Mouse (Mus musculus) CH12.LX (cell line): ENCODE measurements around the gene Chd1. TPM values are rescaled to one million over a fixed set of nuclear protein-coding genes. Genes with fewer than 3 reads are reported as not detected.

ENCODE experiments used
- DNase-seq: peaks from one replicate; pipeline ENCODE4 v3.0.0-alpha.2; 2013; ENCODE audit errors: extremely low read depth
- H3K27ac ChIP-seq: 2 replicates; pipeline ENCODE4 v1.5.1; 2012; ENCODE audit warnings: low read depth, mild to moderate bottlenecking, control low read depth, moderate library complexity; ENCODE audit not compliant: insufficient read depth
- H3K27me3 ChIP-seq: replicated peaks from 2 replicates; pipeline ENCODE3; 2012; ENCODE audit warnings: inconsistent platforms
- H3K36me3 ChIP-seq, 2 experiments: replicated peaks in 1 of 2; 2 replicates each; pipeline versions ENCODE3 to v1.6.1; 2012; ENCODE audit warnings: inconsistent platforms in 1 of 2, low read length in 1 of 2, mild to moderate bottlenecking in 1 of 2, mixed read lengths in 1 of 2, moderate library complexity in 1 of 2; ENCODE audit not compliant: control insufficient read depth in 1 of 2, insufficient read depth in 1 of 2
- H3K4me1 ChIP-seq, 2 experiments: 2 replicates each; pipeline ENCODE4 v1.6.1; 2012; ENCODE audit warnings: inconsistent platforms in 1 of 2, moderate library complexity in 1 of 2; ENCODE audit not compliant: insufficient read depth in 2 of 2, control insufficient read depth in 1 of 2
- H3K4me2 ChIP-seq: 2 replicates; pipeline ENCODE4 v1.6.1; 2012; ENCODE audit warnings: low read depth, mild to moderate bottlenecking, control low read depth; ENCODE audit not compliant: poor library complexity, insufficient read depth, severe bottlenecking
- H3K4me3 ChIP-seq, 3 experiments: fragments of 150-350 bp in 1 of 3; sonication (generic) in 1 of 3; replicated peaks in 1 of 3; 2 replicates each; pipeline versions ENCODE3 to v1.5.1; 2011 to 2012; ENCODE audit warnings: low read depth in 2 of 3, low read length in 2 of 3, mild to moderate bottlenecking in 2 of 3, moderate library complexity in 2 of 3, control low read depth in 1 of 3, improper control_type of control experiment in 1 of 3, inconsistent platforms in 1 of 3, mixed read lengths in 1 of 3; ENCODE audit not compliant: poor library complexity in 1 of 3
- H3K79me2 ChIP-seq: replicated peaks from 2 replicates; pipeline ENCODE4 v1.6.1; 2012; ENCODE audit warnings: mild to moderate bottlenecking, moderate library complexity; ENCODE audit not compliant: control insufficient read depth, poor library complexity, insufficient read depth, severe bottlenecking; ENCODE audit errors: extremely low read depth
- H3K9ac ChIP-seq: 2 replicates; pipeline ENCODE4 v1.6.1; 2012; ENCODE audit warnings: low read depth, mild to moderate bottlenecking, control low read depth, moderate library complexity; ENCODE audit not compliant: insufficient read depth
- H3K9me3 ChIP-seq: replicated peaks from 2 replicates; pipeline ENCODE3; 2012; ENCODE audit warnings: low read length, inconsistent platforms, mixed read lengths
- BHLHE40 ChIP-seq: IDR thresholded peaks from 2 replicates; pipeline ENCODE4 v1.6.1; 2011; ENCODE audit warnings: mild to moderate bottlenecking, low read depth, low read length, improper control_type of control experiment
- CHD1 ChIP-seq: IDR thresholded peaks from 2 replicates; pipeline ENCODE4 v1.6.1; 2012; ENCODE audit warnings: low read depth, low read length, improper control_type of control experiment, inconsistent platforms
- CHD2 ChIP-seq: IDR thresholded peaks from 2 replicates; pipeline ENCODE4 v1.6.1; 2011; ENCODE audit warnings: low read length, improper control_type of control experiment
- ELF1 ChIP-seq: IDR thresholded peaks from 2 replicates; pipeline ENCODE4 v1.6.1; 2014; ENCODE audit warnings: low read depth, mild to moderate bottlenecking, inconsistent platforms, low read length, improper control_type of control experiment
- EP300 ChIP-seq: IDR thresholded peaks from 2 replicates; pipeline ENCODE4 v1.6.1; 2011; ENCODE audit warnings: low read length, improper control_type of control experiment
- ETS1 ChIP-seq: conservative IDR thresholded peaks from 2 replicates; pipeline ENCODE4 v1.6.1; 2012; ENCODE audit warnings: low read depth, mild to moderate bottlenecking, inconsistent platforms, low read length, improper control_type of control experiment, moderate library complexity
- IRF4 ChIP-seq: IDR thresholded peaks from 2 replicates; pipeline ENCODE4 v1.6.1; 2014; ENCODE audit warnings: low read depth, mild to moderate bottlenecking, inconsistent platforms, low read length, improper control_type of control experiment
- JUN ChIP-seq: IDR thresholded peaks from 2 replicates; pipeline ENCODE4 v1.6.1; 2011; ENCODE audit warnings: low read depth, mild to moderate bottlenecking, low read length, improper control_type of control experiment, moderate library complexity; ENCODE audit not compliant: insufficient read depth
- JUND ChIP-seq: conservative IDR thresholded peaks from 2 replicates; pipeline ENCODE4 v1.6.1; 2011; ENCODE audit warnings: low read depth, low read length, improper control_type of control experiment
- MAFK ChIP-seq: IDR thresholded peaks from 2 replicates; pipeline ENCODE4 v1.6.1; 2011; ENCODE audit warnings: low read length, improper control_type of control experiment; ENCODE audit not compliant: insufficient replicate concordance
- MAX ChIP-seq: IDR thresholded peaks from 2 replicates; pipeline ENCODE4 v1.6.1; 2011; ENCODE audit warnings: low read length, improper control_type of control experiment
- MEF2A ChIP-seq: IDR thresholded peaks from 2 replicates; pipeline ENCODE4 v1.6.1; 2014; ENCODE audit warnings: low read depth, mild to moderate bottlenecking, inconsistent platforms, low read length, improper control_type of control experiment, borderline replicate concordance
- MXI1 ChIP-seq: IDR thresholded peaks from 2 replicates; pipeline ENCODE4 v1.6.1; 2011; ENCODE audit warnings: mild to moderate bottlenecking, low read depth, low read length, improper control_type of control experiment
- MYC ChIP-seq: IDR thresholded peaks from 2 replicates; pipeline ENCODE4 v1.6.1; 2011; ENCODE audit warnings: low read depth, mild to moderate bottlenecking, improper control_type of control experiment, low read length
- NELFE ChIP-seq: IDR thresholded peaks from 2 replicates; pipeline ENCODE4 v1.6.1; 2011; ENCODE audit warnings: low read depth, low read length, improper control_type of control experiment
- NRF1 ChIP-seq: IDR thresholded peaks from 2 replicates; pipeline ENCODE4 v1.6.1; 2014; ENCODE audit warnings: low read depth, mild to moderate bottlenecking, inconsistent platforms, low read length, improper control_type of control experiment, moderate library complexity
- POLR2A ChIP-seq: IDR thresholded peaks from 2 replicates; pipeline ENCODE4 v1.6.1; 2011; ENCODE audit warnings: low read depth, mild to moderate bottlenecking, improper control_type of control experiment, low read length
- RAD21 ChIP-seq: IDR thresholded peaks from 2 replicates; pipeline ENCODE4 v1.6.1; 2011; ENCODE audit warnings: low read depth, mild to moderate bottlenecking, low read length, improper control_type of control experiment, moderate library complexity
- SIN3A ChIP-seq: IDR thresholded peaks from 2 replicates; pipeline ENCODE4 v1.6.1; 2012; ENCODE audit warnings: low read length, improper control_type of control experiment, inconsistent platforms
- TBP ChIP-seq: conservative IDR thresholded peaks from 2 replicates; pipeline ENCODE4 v1.6.1; 2011; ENCODE audit warnings: low read depth, low read length, improper control_type of control experiment
- TCF12 ChIP-seq: IDR thresholded peaks from 2 replicates; pipeline ENCODE4 v1.6.1; 2014; ENCODE audit warnings: low read depth, mild to moderate bottlenecking, inconsistent platforms, low read length, improper control_type of control experiment
- UBTF ChIP-seq: IDR thresholded peaks from 2 replicates; pipeline ENCODE4 v1.6.1; 2012; ENCODE audit warnings: low read depth, mild to moderate bottlenecking, inconsistent platforms, low read length, improper control_type of control experiment, moderate library complexity
- USF2 ChIP-seq: conservative IDR thresholded peaks from 2 replicates; pipeline ENCODE4 v1.6.1; 2011; ENCODE audit warnings: low read depth, low read length, improper control_type of control experiment
- ZC3H11A ChIP-seq: IDR thresholded peaks from 2 replicates; pipeline ENCODE4 v1.6.1; 2012; ENCODE audit warnings: low read depth, mild to moderate bottlenecking, inconsistent platforms, low read length, improper control_type of control experiment
- ZKSCAN1 ChIP-seq: IDR thresholded peaks from 2 replicates; pipeline ENCODE4 v1.6.1; 2012; ENCODE audit warnings: low read depth, inconsistent platforms, low read length, improper control_type of control experiment, borderline replicate concordance
- ZNF384 ChIP-seq: IDR thresholded peaks from 2 replicates; pipeline ENCODE4 v1.6.1; 2012; ENCODE audit warnings: low read depth, low read length, improper control_type of control experiment, inconsistent platforms
- dilution Hi-C: fragments of 300-500 bp; cut with MboI; formaldehyde crosslinking; loops from 2 replicates; pipeline ENCODE4 v1.14.3; 2020; ENCODE audit warnings: low sequenced_read_pairs; ENCODE audit not compliant: extremely low pct_unique_long_range_greater_than_20kb, extremely low pct_ligation_motif_present
- in situ Hi-C: fragments of 300-500 bp; cut with MboI; formaldehyde crosslinking; loops from 3 replicates; pipeline ENCODE4 v1.14.3; 2019; ENCODE audit warnings: low sequenced_read_pairs, low pct_ligation_motif_present, low pct_unique_long_range_greater_than_20kb, mixed read lengths
- polyA plus RNA-seq: library from polyadenylated mRNA; unstranded; fragments of >175 nt; gene quantifications from 2 replicates; pipeline ENCODE4 v1.2.1, GENCODE M21; 2012; ENCODE audit warnings: low read depth; ENCODE audit not compliant: insufficient read length
- total RNA-seq, 2 experiments: library from RNA; depleted of rRNA; stranded (reverse); fragments of 300-350 nt in 1 of 2; fragments of >200 nt in 1 of 2; gene quantifications; 2 replicates each; pipeline ENCODE4 v1.2.3; 2012 to 2014

Gene Chd1
- total and polyA plus RNA-seq, 3 experiments = 29.6 to 45.0 (median 32.0) TPM

- no peak overlapping the region for H3K4me3 ChIP-seq
- H3K4me2 ChIP-seq = peak overlapping the region; percentile 76
- in situ Hi-C loops (no loop called here), dilution Hi-C loops (no loop called here)
- peaks cover 23 to 57% of the 10 kb centered on the region in 2 experiments for H3K36me3 ChIP-seq
- H3K4me1 ChIP-seq = peaks cover 4 to 74% of the 10 kb centered on the region in 2 experiments; a peak in 3 of 4 replicates
- H3K27me3 ChIP-seq = no peaks in the 10 kb centered on the region
- peak; percentile 75 for DNase-seq
- TF ChIP-seq JUND (peak; percentile 94), UBTF (no peak), USF2 (no peak), JUN (peak; percentile 62), CHD1 (no peak), ETS1 (peak; percentile 69), ZNF384 (peak; percentile 89), BHLHE40 (0 out of 2 replicates have a peak, but pooled peaks have one; percentile 57), MEF2A (0 out of 2 replicates have a peak, but pooled peaks have one; percentile 58), SIN3A (no peak), ZKSCAN1 (no peak), MYC (0 out of 2 replicates have a peak, but pooled peaks have one; percentile 15), EP300 (peak; percentile 88), IRF4 (peak; percentile 87)
- no peaks in the 10 kb centered on the region for H3K79me2 ChIP-seq
- H3K27ac ChIP-seq = peak overlapping the region; percentile 49
- no peaks in the 10 kb centered on the region for H3K9me3 ChIP-seq
- no peak overlapping the region for H3K9ac ChIP-seq
Observed at GRCm38 (mm10) chr17:15769081-15769724, 64.4 kb downstream of the Chd1 start.

- peak overlapping the region; percentile 45 for H3K27ac ChIP-seq
- peak; percentile 67 for DNase-seq
Observed at GRCm38 (mm10) chr17:15773956-15774355, 69.2 kb downstream of the Chd1 start.

More at GRCm38 (mm10) chr17:15773956-15774355, 69.2 kb downstream of the Chd1 start:
- dilution Hi-C loops (no loop called here), in situ Hi-C loops (no loop called here)
- Histone ChIP-seq H3K27me3 (no peaks in the 10 kb centered on the region), H3K9me3 (no peaks in the 10 kb centered on the region), H3K79me2 (no peaks in the 10 kb centered on the region), H3K4me2 (peak overlapping the region; percentile 78; the same call in 1 of the 2 replicates), H3K36me3 (peaks cover 3 to 18% of the 10 kb centered on the region in 2 experiments), H3K4me3 (no peak overlapping the region), H3K9ac (no peak overlapping the region), H3K4me1 (peaks cover 8 to 76% of the 10 kb centered on the region in 2 experiments)
- TF ChIP-seq TCF12 = peak; percentile 45
- TF ChIP-seq NELFE = no peak
- TF ChIP-seq IRF4 = peak; percentile 86
- TF ChIP-seq ETS1 = peak; percentile 39; the same call in 1 of the 2 replicates
- TF ChIP-seq ELF1 = 0 out of 2 replicates have a peak, but pooled peaks have one; percentile 13
- no peak for TF ChIP-seq RAD21
- 0 out of 2 replicates have a peak, but pooled peaks have one; percentile 22 for TF ChIP-seq CHD2
- 0 out of 2 replicates have a peak, but pooled peaks have one; percentile 35 for TF ChIP-seq MXI1
- peak; percentile 83 for TF ChIP-seq MEF2A
- peak; percentile 84 for TF ChIP-seq BHLHE40
- TF ChIP-seq ZNF384 = peak; percentile 89
- TF ChIP-seq EP300 = peak; percentile 93
- no peak for TF ChIP-seq CHD1
- TF ChIP-seq ZC3H11A = no peak
- TF ChIP-seq MAX = peak; percentile 69; the same call in 1 of the 2 replicates
- peak; percentile 92 for TF ChIP-seq MYC
- peak; percentile 44; the same call in 1 of the 2 replicates for TF ChIP-seq JUND
- no peak for TF ChIP-seq POLR2A
- no peak for TF ChIP-seq TBP
- peak; percentile 6; the same call in 1 of the 2 replicates for TF ChIP-seq JUN
- no peak for TF ChIP-seq NRF1
- TF ChIP-seq MAFK = 0 out of 2 replicates have a peak, but pooled peaks have one; percentile 40
